ENCODE assay signal across 8 mouse cellular contexts in the genomic region with DNA sequence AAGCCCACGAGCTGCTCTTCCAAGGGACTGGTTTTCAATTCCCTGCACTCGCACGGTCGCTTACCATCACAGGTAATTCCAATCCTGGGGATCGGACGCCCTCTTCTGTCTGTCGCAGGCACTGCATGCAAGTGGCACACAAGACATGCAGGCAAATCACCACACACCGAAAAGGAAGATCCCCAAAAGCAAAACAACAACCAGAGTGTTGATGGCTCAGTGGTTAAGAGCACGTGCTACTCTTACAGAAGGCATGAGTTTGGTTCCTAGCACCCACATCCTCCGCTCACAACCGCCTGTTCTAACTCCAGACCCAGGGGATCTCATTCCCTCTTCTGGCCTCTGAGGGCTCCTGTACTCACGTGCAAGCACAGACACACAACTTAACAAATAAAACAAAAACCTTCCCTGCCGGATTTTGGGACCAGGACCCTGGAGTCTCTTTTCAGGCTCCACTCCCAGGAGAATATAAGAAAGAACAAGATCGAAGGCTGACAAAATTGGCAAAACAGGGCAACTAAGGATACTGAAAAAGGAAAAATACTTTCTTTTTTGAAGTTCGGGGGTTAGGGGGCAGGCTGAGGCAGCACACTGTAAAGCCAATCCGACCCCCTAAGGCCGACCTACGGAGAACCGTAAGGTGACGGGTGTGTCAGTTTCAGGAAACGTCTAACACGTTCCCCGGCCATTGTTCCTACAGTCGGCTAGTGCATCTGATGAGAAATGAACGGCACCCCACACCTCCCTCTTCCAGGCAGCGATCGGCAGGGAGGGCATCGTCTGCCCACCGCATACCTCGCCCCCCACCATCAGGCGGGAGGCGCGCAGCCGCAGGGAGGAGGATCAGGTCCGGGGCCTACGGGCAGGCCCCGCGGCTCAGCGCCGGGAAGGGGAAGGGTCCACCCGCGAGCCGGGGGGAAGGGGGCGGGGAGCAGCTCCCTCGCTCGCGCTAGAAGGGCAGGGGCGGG. TPM values are rescaled to one million over a fixed set of nuclear protein-coding genes. Genes with fewer than 3 reads are reported as not detected.
DNase-seq lines count a peak whose midpoint lies in the region.

No protein-coding gene starts in this region.

- H3K9me3 ChIP-seq in forebrain, embryonic 10.5 days = no peaks in the 10 kb centered on the region

- no peaks in the 10 kb centered on the region for H3K27me3 ChIP-seq in forebrain, embryonic 10.5 days (ENCODE audit: poor library complexity, severe bottlenecking)

- H3K27ac ChIP-seq in forebrain, embryonic 10.5 days = peak overlapping the region; percentile 96

- peak; percentile 78 for DNase-seq in NIH3T3 (ENCODE audit: low read depth)
- peak; percentile 73 for DNase-seq in c-Kit-positive CD71-positive TER-119-negative erythroid progenitor cells, embryonic 14.5 days (ENCODE audit: low read depth)
- DNase-seq in forebrain, embryonic 10.5 days (ENCODE audit: extremely low spot score, low spot score) = peak; percentile 73
- DNase-seq in heart, postnatal 14 days = peak; percentile 27 to 57
- peak; percentile 73 to 78 for DNase-seq in kidney, postnatal 4 days
- peak; percentile 66 for DNase-seq in lung, postnatal 10 days
- peak; percentile 67 for DNase-seq in retina, embryonic 14.5 days (ENCODE audit: low spot score)
- peak; percentile 22 to 63 for DNase-seq in urinary bladder, postnatal 4 days (ENCODE audit: low spot score in 2 of 2)

- intact Hi-C loops in heart, postnatal 14 days (cut with DNase I) = no loop called here

- H3K36me3 ChIP-seq in forebrain, embryonic 10.5 days (replicated peaks) = peaks cover 49% of the 10 kb centered on the region

- H3K4me1 ChIP-seq in forebrain, embryonic 10.5 days = peaks cover 40% of the 10 kb centered on the region

- 2% methylated on average over 48 of the region's 48 CpGs for WGBS in forebrain, embryonic 10.5 days

- H3K4me3 ChIP-seq in forebrain, embryonic 10.5 days = peak overlapping the region; percentile 90

RNA-seq across cellular contexts. Expression of a gene that starts 0.7 kb away (rescaled TPM):
- polyA plus RNA-seq in forebrain, embryonic 10.5 days (2016; fragmentation: Nextera tagmentation; extraction: Ambion mirVana) = 28.5 and 31.1 TPM in 2 replicates
- total RNA-seq in heart, postnatal 14 days (2021) = 10 to 100 TPM; 20.1 to 22.6 TPM

RNA-seq across cellular contexts. Expression of a gene that starts 1.1 kb away (rescaled TPM):
- polyA plus RNA-seq in forebrain, embryonic 10.5 days (2016; fragmentation: Nextera tagmentation; extraction: Ambion mirVana) = 542 and 544 TPM in 2 replicates
- total RNA-seq in heart, postnatal 14 days (2021) = 10 to 100 TPM; 24.8 to 28.6 TPM

RNA-seq across cellular contexts. Expression of a gene that starts 49.4 kb away (rescaled TPM):
- polyA plus RNA-seq in forebrain, embryonic 10.5 days (2016; fragmentation: Nextera tagmentation; extraction: Ambion mirVana) = 0.27 and 0.55 TPM in 2 replicates
- under 1 TPM; 0.24 to 0.48 TPM for total RNA-seq in heart, postnatal 14 days (2021)

Comparison
In these comparisons a context has a peak if more than half of its experiments do, and no peak if none do; other contexts are left out.
1. Peak in every context shown above with its lines: DNase-seq, H3K4me3 ChIP-seq and H3K27ac ChIP-seq.